Mouse (Mus musculus) intestine, embryonic 16.5 days (tissue): ENCODE measurements around the gene Polm. TPM values are rescaled to one million over a fixed set of nuclear protein-coding genes. Genes with fewer than 3 reads are reported as not detected.

Source experiments
- ATAC-seq: fragments of 200-750 bp; cut with Nextera tagmentation; 2 replicates; pipeline ENCODE4 v1.8.0; 2017; ENCODE audit warnings: moderate TSS enrichment, moderate library complexity
- H3K27ac ChIP-seq: fragments of 300-500 bp; sonication (generic); 2 replicates; pipeline ENCODE4 v1.5.1; 2014; ENCODE audit warnings: mild to moderate bottlenecking, low read length
- H3K27me3 ChIP-seq: fragments of 300-500 bp; sonication (generic); replicated peaks from 2 replicates; pipeline ENCODE4 v1.6.1; 2014; ENCODE audit warnings: low read length, control low read depth, mixed read lengths; ENCODE audit not compliant: control insufficient read depth, insufficient read depth
- H3K36me3 ChIP-seq: fragments of 300-500 bp; sonication (generic); 2 replicates; pipeline ENCODE4 v1.6.1; 2014; ENCODE audit warnings: low read length, control low read depth; ENCODE audit not compliant: control insufficient read depth, insufficient read depth
- H3K4me1 ChIP-seq: fragments of 300-500 bp; sonication (generic); 2 replicates; pipeline ENCODE4 v1.6.1; 2014; ENCODE audit warnings: low read length, control low read depth, mixed read lengths; ENCODE audit not compliant: control insufficient read depth, insufficient read depth
- H3K4me2 ChIP-seq: fragments of 300-500 bp; sonication (generic); 2 replicates; pipeline ENCODE4 v1.6.1; 2014; ENCODE audit warnings: low read depth, low read length, control low read depth
- H3K4me3 ChIP-seq: fragments of 300-500 bp; sonication (generic); 2 replicates; pipeline ENCODE4 v1.5.1; 2014; ENCODE audit warnings: mild to moderate bottlenecking, low read length
- H3K9ac ChIP-seq: fragments of 300-500 bp; sonication (generic); 2 replicates; pipeline ENCODE4 v1.6.1; 2014; ENCODE audit warnings: low read depth, low read length
- H3K9me3 ChIP-seq: fragments of 300-500 bp; sonication (generic); 2 replicates; pipeline ENCODE4 v1.6.1; 2016; ENCODE audit warnings: low read length, control low read depth; ENCODE audit not compliant: control insufficient read depth
- WGBS: fragments of 180-500 bp; shearing (Covaris S2); extraction: QIAGEN DNeasy Blood & Tissue Kit; methylation state at CpG from one replicate; pipeline ENCODE4 v1.1.7; 2014; 5-methylcytosine and 5-hydroxymethylcytosine counted together
- polyA plus RNA-seq: library from polyadenylated mRNA; unstranded; fragments of >200 nt; fragmentation: Nextera tagmentation; extraction: Ambion mirVana; gene quantifications from 2 replicates; pipeline ENCODE4 v1.2.1, GENCODE M21; 2015

Gene Polm
- 12.5 and 13.3 TPM in 2 replicates for polyA plus RNA-seq

DNA sequence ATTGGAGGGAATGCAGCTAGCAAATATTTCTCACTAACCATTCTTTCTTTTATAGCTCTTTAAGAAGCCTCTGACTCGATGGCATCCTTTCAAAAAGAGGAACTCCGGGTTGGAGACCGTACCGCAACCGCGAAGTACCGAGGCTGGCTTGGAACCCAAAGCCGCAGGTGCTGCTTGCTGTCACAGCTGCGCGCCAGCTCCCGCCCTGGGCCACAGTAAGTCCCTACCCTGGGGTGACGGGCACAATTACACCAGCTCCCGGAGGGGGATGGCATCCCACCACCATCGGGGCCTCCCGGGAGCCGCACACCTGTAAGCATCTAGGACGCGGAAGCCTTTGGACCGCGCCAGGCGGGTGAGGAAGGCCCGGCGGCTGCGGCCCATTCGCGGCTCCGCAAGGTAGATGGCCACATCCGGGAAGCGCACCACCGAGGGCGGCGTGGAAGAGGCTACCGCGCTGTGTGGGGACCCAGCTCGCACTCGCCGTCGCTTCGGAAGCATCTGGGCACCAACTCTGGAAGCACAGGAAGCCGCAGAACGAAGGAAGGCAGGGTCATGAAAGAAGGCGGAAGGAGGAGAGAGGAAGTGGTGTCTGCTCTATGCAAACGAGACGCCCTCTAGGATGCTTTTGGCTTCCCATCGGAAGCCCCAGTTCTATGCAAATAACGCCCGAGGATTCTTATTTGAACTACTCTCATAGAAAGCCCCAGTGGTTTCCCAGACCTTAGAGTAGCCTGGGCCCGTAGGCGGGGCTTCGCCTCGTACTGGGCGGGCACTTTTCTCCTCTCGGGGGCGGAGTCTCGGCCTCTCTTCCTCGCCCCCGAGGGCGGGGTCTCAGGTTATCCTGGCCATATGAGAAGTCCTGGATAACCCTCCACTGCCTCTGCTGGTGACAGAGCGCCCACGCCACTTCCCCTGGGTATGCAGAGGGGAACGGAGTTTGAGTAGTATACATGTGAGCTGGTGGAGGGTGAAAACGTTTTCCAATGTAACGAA lies at the start of gene Polm:
TSS of gene Polm (minus strand) at position 766 of the 996 bp plus-strand sequence.
- under 1% methylated on average over 63 of the region's 63 CpGs for WGBS
- Histone ChIP-seq H3K4me1 (peaks cover 4% of the 10 kb centered on the region), H3K27me3 (no peaks in the 10 kb centered on the region)

DNA sequence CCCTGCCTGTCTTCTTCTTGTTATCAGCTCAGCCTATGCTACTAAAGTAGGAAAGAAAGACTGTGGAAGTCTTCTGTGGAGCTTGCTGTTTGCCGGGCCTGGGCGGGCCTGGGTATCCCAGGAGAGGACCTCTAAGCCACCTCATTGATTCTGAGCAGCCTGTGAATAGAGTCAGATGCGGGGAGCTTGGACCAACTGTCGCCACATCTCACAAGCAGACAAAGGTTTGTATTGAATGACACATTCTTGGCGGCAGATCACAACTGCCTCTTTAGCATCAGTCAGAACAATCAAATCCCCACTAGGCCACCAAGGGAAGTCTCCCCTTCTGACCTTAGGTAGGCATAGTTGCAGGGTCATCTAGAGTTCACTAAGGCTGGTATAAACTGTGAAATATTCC lies 49.4 kb upstream of the Polm start:
- no peak for ATAC-seq
- Histone ChIP-seq H3K4me1 (peaks cover 9% of the 10 kb centered on the region), H3K36me3 (no peaks in the 10 kb centered on the region), H3K27ac (no peak overlapping the region), H3K9ac (no peak overlapping the region), H3K9me3 (no peaks in the 10 kb centered on the region), H3K27me3 (no peaks in the 10 kb centered on the region), H3K4me2 (no peak overlapping the region), H3K4me3 (no peak overlapping the region)
- 59% methylated on average over 5 of the region's 5 CpGs for WGBS

More for the DNA sequence above, at the start of gene Polm:
- Histone ChIP-seq H3K27ac (peak within 1 kb of the TSS; percentile 95), H3K4me2 (peak within 1 kb of the TSS; percentile 92), H3K9ac (peak within 1 kb of the TSS; percentile 91), H3K9me3 (no peaks in the 10 kb centered on the region), H3K36me3 (peaks cover 6% of the 10 kb centered on the region; the same call in 1 of the 2 replicates), H3K4me3 (peak within 1 kb of the TSS; percentile 90)
- peak; percentile 96 for ATAC-seq

GRCm38 (mm10) chr11:5886187-5886586 lies 48.4 kb upstream of the Polm start:
- no peak overlapping the region for H3K4me2 ChIP-seq
- no peaks in the 10 kb centered on the region for H3K9me3 ChIP-seq
- WGBS, result 21% methylated on average over 9 of the region's 9 CpGs
- H3K4me1 ChIP-seq, result 0 out of 2 replicates have a peak, but pooled peaks cover under 1% of the 10 kb centered on the region
- no peak for ATAC-seq
- H3K27ac ChIP-seq, result peak overlapping the region; percentile 29; the same call in 1 of the 2 replicates
- H3K27me3 ChIP-seq, result no peaks in the 10 kb centered on the region
- no peaks in the 10 kb centered on the region for H3K36me3 ChIP-seq
- H3K9ac ChIP-seq, result no peak overlapping the region
- H3K4me3 ChIP-seq, result no peak overlapping the region

DNA sequence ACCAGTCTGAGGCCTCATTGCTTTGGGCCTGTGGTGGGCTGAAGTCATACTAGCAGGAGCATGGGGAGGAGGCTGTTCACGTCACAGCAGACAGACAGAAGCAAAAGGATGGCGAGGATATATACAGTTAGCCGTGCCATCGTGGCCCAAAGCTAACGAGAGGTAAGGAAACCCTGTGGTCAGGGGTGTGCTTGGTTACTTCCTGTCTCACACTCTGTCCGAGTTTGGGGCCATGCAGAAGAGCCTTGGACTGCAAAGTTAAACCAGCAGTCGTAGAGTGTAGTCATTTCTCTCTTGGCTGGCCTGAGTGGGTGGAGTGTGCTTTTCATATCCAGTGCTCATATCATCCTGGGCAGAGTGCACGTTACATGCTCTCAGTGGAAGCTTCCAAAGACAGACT lies 44.7 kb upstream of the Polm start:
- ATAC-seq, result no peak

GRCm38 (mm10) chr11:5879905-5880304 lies 42.1 kb upstream of the Polm start:
- Histone ChIP-seq H3K9ac (no peak overlapping the region), H3K36me3 (peaks cover 8% of the 10 kb centered on the region; the same call in 1 of the 2 replicates), H3K4me1 (peaks cover 26% of the 10 kb centered on the region), H3K27ac (no peak overlapping the region), H3K4me2 (no peak overlapping the region), H3K27me3 (no peaks in the 10 kb centered on the region), H3K9me3 (peaks cover 3% of the 10 kb centered on the region; the same call in 1 of the 2 replicates), H3K4me3 (no peak overlapping the region)
- ATAC-seq, result no peak
- 62% methylated on average over 5 of the region's 5 CpGs for WGBS

More for the DNA sequence above, 44.7 kb upstream of the Polm start:
- Histone ChIP-seq H3K27ac (no peak overlapping the region), H3K4me2 (no peak overlapping the region), H3K4me1 (peaks cover 7% of the 10 kb centered on the region), H3K36me3 (no peaks in the 10 kb centered on the region), H3K27me3 (no peaks in the 10 kb centered on the region), H3K4me3 (no peak overlapping the region), H3K9ac (no peak overlapping the region), H3K9me3 (peaks cover 3% of the 10 kb centered on the region; the same call in 1 of the 2 replicates)
- WGBS, result 68% methylated on average over 8 of the region's 8 CpGs

- 31% methylated on average over 8 of the region's 8 CpGs for WGBS
- no peak for ATAC-seq
- H3K4me3 ChIP-seq, result peak overlapping the region; percentile 74
- peak overlapping the region; percentile 71; the same call in 1 of the 2 replicates for H3K9ac ChIP-seq
- peaks cover 20% of the 10 kb centered on the region for H3K36me3 ChIP-seq
- H3K4me2 ChIP-seq, result peak overlapping the region; percentile 79
- H3K27ac ChIP-seq, result peak overlapping the region; percentile 84
- H3K27me3 ChIP-seq, result no peaks in the 10 kb centered on the region
- H3K9me3 ChIP-seq, result peaks cover 3% of the 10 kb centered on the region; the same call in 1 of the 2 replicates
- H3K4me1 ChIP-seq, result peaks cover 26% of the 10 kb centered on the region
Measured at GRCm38 (mm10) chr11:5878661-5879060, 40.8 kb upstream of the Polm start.

DNA sequence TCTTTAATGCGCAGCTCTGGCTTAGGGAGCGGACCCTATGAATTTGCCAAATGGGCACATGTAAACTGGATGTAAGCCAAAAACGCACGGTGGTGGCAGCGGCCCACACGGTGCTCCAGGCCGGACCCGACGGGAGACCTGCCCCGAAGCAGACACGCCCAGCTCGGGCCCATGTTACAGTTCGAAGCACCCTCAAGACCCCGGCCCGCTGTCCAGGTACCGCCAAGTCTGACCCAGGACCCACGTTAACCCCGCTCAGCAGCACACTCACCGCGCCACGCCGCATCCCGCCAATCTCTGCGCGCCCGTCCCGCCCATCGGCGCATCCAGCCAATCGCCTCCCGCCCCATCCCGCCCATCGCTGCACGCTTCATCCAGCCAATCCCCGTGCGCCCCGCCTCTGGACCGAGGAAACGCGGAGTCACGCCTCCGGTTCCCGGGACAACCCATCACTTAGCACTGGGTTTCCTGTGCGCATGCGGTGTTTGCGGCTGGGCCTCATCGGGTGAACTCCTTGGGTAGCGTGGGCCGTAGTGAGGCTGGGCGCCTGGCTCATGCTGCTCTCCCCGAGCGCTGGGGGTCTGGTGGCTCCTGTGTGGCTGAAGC lies 40.2 kb upstream of the Polm start, which contains the start of gene Pold2:
TSS of gene Pold2 (minus strand) at position 372 of the 606 bp plus-strand sequence.
- Histone ChIP-seq H3K27ac (peak within 1 kb of the TSS; percentile 84), H3K4me2 (peak within 1 kb of the TSS; percentile 79), H3K4me3 (peak within 1 kb of the TSS; percentile 74), H3K36me3 (peaks cover 26% of the 10 kb centered on the region), H3K9me3 (peaks cover 3% of the 10 kb centered on the region; the same call in 1 of the 2 replicates), H3K4me1 (peaks cover 26% of the 10 kb centered on the region), H3K9ac (peak within 1 kb of the TSS; percentile 81), H3K27me3 (no peaks in the 10 kb centered on the region)
- peak; percentile 99 for ATAC-seq
- WGBS, result 0% methylated on average over 52 of the region's 52 CpGs

GRCm38 (mm10) chr11:5877421-5877820 lies 39.6 kb upstream of the Polm start:
- Histone ChIP-seq H3K4me2 (peak overlapping the region; percentile 79), H3K9ac (peak overlapping the region; percentile 81), H3K4me1 (peaks cover 26% of the 10 kb centered on the region), H3K27ac (no peak overlapping the region), H3K27me3 (no peaks in the 10 kb centered on the region), H3K36me3 (peaks cover 26% of the 10 kb centered on the region), H3K4me3 (peak overlapping the region; percentile 74), H3K9me3 (peaks cover 3% of the 10 kb centered on the region; the same call in 1 of the 2 replicates)
- WGBS, result under 1% methylated on average over 5 of the region's 5 CpGs
- no peak for ATAC-seq

GRCm38 (mm10) chr11:5873192-5873591 lies 35.4 kb upstream of the Polm start:
- Histone ChIP-seq H3K4me3 (no peak overlapping the region), H3K9me3 (no peaks in the 10 kb centered on the region), H3K36me3 (peaks cover 31% of the 10 kb centered on the region), H3K27ac (no peak overlapping the region), H3K27me3 (no peaks in the 10 kb centered on the region), H3K4me2 (no peak overlapping the region), H3K4me1 (peaks cover 19% of the 10 kb centered on the region), H3K9ac (no peak overlapping the region)
- ATAC-seq, result no peak
- 96% methylated on average over 9 of the region's 9 CpGs for WGBS
